Mouse (Mus musculus) fat pad, adult 2 months (tissue): ENCODE data around the gene Mettl7a1.
"Not testable (repeated sequence)": the region's sequence is repeated elsewhere in the genome, so short reads cannot be mapped to it uniquely, and the experiment has no call there.

Experiments used
- DNase-seq: peaks from one replicate; pipeline ENCODE4 v3.0.0-alpha.2; 2011; ENCODE audit warnings: low read depth, low spot score; ENCODE audit errors: extremely low read depth

Mettl7a1 gene

GRCm38 (mm10) chr15:100297856-100298255 lies 6.1 kb upstream of the Mettl7a1 start:
- DNase-seq: no peak

- no peak for DNase-seq
Measured at GRCm38 (mm10) chr15:100300499-100300898, 3.4 kb upstream of the Mettl7a1 start.

GRCm38 (mm10) chr15:100301556-100301955 lies 2.4 kb upstream of the Mettl7a1 start:
- DNase-seq: peak; percentile 39

DNA sequence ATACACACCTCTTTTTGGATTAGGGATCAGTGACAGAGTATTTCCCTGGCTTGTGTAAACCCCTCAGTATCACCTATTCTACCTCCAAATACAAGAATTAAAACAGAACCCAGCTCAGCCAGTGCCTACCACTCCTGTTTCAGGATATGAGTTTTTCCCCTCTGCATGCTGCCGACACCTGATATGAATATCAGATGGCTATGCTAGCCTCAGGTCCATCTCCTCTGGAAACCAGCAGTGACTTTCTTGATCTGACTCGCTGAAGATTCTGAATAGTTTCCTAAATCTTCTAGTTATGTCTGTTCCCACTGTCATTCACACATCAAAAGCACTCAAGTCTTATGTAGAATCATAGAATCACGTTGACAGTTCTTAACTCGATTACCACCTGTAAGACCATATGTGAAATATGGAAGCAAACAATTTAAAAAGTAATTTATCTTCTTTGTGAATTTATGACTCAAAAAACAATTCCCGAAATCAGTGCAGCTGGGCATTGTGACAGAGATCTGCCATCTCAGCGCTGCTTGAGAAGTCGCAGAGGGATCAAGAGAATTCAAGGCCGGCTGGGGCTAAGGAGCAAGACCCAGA lies 417 bp upstream of the Mettl7a1 start:
- no peak for DNase-seq

DNA sequence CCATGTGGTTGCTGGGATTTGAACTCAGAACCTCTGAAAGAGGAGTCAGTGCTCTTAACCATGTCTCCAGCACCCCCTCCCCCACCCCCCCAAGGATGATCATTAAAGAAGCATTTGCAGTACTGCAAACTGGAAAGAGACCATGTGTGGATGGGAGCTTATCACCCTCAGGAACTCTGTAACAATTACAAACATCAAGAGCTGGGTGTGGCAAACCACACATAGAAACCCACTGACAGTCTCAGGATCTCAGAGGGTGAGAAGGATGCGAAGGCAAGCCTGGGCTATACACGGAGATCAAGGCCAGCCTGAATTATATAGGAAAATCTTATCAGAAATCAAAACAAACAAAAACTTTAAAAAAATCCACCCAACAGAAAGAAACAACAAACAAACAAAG lies 2.3 kb downstream of the Mettl7a1 start:
- no peak for DNase-seq

GRCm38 (mm10) chr15:100307438-100308096 lies 3.6 kb downstream of the Mettl7a1 start:
- not testable (repeated sequence) for DNase-seq

- DNase-seq: no peak
Measured at GRCm38 (mm10) chr15:100312346-100312745, 8.4 kb downstream of the Mettl7a1 start.

DNA sequence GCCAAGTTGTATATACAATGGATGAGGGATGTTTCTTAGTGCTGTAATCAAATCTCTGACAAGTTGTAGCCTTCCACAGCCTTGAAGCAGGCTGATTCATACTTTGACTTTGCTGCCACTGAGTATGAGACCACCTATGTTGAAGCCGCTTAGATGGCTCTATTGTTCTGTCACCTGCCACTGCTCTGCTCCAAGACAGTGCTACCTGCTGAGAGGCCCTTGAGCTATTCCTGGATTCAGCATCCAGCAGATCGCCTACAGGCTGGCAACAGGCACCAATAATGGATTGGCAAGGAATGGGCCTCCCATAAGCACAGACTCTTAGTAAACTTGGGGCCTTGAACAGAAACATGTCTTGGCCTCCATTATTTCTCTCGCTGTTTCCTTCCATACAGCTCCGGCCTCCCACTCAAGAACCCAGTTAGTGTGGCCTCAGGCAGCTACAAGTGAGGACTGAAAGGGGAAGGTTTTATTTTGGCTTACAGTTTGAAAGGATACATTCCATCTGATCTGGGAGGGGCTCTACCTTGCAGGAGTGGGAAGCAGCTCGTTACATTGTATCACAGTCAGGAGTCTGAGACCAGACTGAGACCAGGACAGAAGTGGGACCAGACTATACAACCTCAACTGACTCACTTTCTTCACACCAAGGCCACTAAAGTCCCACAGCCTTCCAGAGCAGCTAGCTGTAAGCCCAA lies 10.7 kb downstream of the Mettl7a1 start:
- DNase-seq: no peak

DNA sequence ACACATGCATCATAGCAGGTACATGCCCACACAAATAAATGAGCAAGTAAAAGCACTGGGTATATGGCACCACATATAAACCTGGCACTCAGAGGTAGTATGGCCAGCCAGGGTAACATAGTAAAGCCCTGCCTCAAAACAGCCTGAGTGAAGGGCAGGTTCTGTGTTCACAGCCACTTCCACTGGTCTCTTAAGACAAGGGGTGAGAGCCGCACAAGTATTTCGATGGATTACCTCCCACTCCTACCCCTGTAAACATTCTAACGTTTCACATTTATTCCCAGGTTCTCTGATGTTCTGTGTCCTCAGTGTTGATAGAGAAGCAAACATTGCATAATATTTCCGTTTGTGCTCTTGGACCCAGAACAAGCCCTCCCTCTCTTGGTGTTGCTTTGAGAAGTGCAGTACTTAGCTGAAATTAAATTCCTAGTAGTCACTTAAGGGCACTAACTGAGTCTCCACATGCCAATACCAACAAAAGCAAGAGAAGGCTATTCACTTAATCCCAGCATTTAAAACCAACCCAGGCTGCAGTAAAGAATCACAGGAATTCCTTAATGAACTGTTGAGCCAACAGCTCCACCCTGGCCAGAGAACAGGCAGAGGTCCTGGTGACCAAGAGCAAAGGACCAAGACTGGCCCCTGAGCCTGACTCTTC lies 14.2 kb downstream of the Mettl7a1 start:
- DNase-seq: peak; percentile 58

DNA sequence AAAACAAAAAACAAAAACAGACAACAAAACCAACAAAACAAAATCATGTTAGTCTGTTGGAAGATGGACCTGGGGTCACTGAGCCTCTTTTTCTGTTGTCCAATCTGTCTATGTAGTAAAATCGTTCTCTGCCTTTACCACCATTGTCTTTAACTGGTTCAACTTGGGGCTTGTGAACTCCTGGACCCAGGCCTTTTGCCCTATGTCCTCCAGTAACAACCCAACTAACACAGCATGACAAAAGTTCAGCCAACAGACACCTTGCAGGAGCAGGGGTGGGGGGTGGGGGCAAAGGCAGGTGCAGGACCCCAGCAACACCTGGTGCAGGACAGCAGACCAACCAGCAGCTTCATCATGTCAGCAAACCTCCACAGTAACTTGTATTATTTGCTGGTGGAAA lies 15.9 kb downstream of the Mettl7a1 start:
- no peak for DNase-seq

DNA sequence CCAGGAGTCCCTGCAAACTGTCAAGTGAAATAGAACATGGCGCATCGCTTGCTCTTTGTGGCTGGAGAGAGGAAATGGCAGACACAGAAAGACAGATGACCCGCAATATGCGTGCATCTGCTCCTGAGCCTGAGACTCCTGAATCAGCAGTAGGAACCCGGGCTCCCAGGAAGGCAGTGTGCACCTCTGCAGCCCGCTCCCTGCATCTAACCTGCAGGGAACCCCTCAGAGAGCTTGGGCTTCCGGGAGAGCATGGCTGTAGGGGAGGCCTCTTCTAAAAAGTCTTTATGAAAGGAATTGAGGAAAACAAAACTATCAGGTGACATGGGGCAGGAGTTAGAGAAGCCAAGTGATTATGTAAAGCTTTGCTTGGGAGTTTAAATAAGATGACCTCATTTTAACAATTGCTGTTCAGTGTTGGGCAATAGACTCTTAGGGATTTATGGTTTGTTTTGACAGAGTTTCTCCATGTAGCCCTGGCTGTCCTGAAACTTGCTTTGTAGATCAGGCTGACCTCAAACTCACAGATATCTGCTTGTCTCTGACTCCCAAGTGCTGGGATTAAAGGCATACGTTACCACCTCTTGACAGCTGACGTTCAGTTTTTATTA lies 16.5 kb downstream of the Mettl7a1 start:
- peak; percentile 82 for DNase-seq

GRCm38 (mm10) chr15:100321134-100321533 lies 17.2 kb downstream of the Mettl7a1 start:
- DNase-seq: peak; percentile 91

GRCm38 (mm10) chr15:100324021-100324591 lies 20.2 kb downstream of the Mettl7a1 start:
- DNase-seq: no peak

DNA sequence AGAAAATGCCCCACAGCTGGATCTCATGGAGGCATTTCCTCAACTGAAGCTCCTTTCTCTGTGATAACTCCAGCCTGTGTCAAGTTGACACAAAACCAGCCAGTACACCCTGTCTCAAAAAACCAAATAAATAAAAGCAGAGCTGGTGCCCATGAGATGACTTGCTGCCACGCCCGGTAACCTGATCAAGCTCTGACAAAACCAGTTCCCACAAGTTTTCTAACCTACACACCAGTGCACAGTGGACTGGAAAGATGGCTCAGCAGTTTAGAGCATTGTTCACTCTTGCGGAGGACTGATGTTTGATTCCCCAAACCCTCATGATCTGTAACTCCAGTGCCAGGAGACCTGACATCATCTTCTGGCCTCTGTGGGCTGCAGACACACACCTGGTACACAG lies 21.3 kb downstream of the Mettl7a1 start:
- no peak for DNase-seq

DNA sequence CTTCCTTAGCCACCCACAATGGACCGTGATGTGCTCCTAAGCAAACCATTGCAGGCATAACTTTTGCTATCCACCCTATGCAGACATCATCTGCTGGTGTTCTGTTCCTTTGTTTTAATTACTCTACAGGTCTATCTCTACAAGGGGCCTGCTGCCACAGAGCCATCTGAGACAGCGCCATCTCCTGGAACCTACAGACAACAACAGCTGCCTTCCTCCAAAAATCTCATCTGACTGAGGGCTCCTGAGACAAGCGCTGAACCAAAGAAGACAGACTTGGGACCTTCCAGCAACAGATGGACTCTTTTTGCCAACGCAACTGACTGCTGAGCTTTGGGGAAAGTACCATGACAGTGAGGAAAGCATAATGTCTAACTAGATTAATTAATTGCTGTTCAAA lies 24.1 kb downstream of the Mettl7a1 start:
- DNase-seq: not testable (repeated sequence)

DNA sequence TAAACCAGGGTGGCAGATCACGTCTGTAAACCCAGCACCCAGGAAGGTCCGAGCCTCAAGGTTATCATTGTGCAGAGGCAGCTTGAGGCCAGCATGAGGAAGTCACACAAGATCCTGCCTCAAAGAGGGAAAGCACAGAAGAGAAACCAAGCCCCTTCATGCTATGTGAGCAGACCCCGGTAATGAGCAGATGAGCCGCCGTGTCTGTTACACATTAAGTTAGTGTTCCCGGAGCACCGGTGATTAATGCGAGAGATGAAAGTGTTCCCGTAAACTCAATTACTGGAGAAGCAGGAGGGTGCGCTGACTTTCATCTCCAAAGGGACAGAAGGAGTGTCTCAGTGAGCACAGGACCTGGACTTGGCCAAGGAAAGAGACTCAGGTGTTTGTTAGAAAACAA lies 25.4 kb downstream of the Mettl7a1 start:
- not testable (repeated sequence) for DNase-seq

GRCm38 (mm10) chr15:100330739-100331138 lies 26.8 kb downstream of the Mettl7a1 start:
- no peak for DNase-seq

GRCm38 (mm10) chr15:100332077-100332961 lies 28.4 kb downstream of the Mettl7a1 start:
- DNase-seq: not testable (repeated sequence)

DNA sequence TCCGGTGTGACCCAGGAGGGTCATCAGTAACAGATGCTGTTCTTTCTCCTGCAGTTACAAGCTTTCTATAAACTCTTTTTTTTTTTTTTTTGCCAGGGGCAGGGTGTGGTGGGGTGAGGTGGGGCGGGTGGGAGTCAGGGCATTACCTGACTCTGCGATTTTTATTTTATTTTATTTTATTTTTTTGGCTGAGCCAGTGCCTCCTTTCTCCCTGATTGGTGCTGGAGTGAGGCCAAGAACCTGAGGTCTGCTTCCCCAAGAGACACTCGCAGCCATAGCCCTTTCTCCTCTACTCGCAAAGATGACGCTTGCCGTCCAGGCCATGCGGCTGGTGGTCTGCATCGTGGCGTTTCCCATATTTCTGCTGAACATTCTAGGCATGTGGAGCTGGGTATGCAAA lies 30.7 kb downstream of the Mettl7a1 start, which contains the start of gene Mettl7a3:
Gene Mettl7a3, plus strand, starts transcription at position 301 of the 400 bp plus-strand sequence.
- no peak for DNase-seq

DNA sequence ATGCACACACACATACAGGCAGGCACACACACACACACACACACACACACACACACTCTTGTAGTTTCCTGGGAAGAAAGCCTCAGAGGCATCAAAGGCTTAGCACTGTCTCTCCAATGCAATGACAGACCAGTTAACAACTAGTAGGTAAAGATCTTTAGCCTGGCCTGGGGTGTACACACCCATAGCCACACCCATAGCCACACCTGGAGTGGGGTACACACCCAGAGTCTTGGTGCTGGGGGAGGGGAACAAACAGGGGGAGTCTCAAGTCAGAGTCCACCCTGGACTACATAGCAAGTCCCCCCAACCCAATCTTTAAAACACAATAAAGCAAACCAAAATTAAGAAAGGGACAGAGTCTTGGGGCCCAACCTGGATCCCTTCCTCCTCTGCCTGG lies 33.4 kb downstream of the Mettl7a1 start:
- DNase-seq: not testable (repeated sequence)
